Mouse (Mus musculus) C2C12 (cell line): ENCODE results near the gene Ubxn11.

Experiments
- CEBPB ChIP-seq: IDR thresholded peaks from one replicate; pipeline ENCODE4 v1.6.1; 2011; ENCODE audit warnings: low read depth, mild to moderate bottlenecking, control low read depth, moderate library complexity
- CTCF ChIP-seq: IDR thresholded peaks from one replicate; pipeline ENCODE4 v1.5.1; 2011; ENCODE audit not compliant: control insufficient read depth, insufficient read depth, insufficient read length
- MAX ChIP-seq: IDR thresholded peaks from one replicate; pipeline ENCODE4 v1.6.1; 2011; ENCODE audit warnings: mild to moderate bottlenecking, control low read depth
- MYOD1 ChIP-seq: IDR thresholded peaks from one replicate; pipeline ENCODE4 v1.6.1; 2011; ENCODE audit warnings: low read depth; ENCODE audit not compliant: control insufficient read depth, insufficient read length
- MYOG ChIP-seq: IDR thresholded peaks from one replicate; pipeline ENCODE4 v1.6.1; 2011; ENCODE audit not compliant: control insufficient read depth, insufficient read length; ENCODE audit errors: extremely low read depth
- USF1 ChIP-seq: IDR thresholded peaks from one replicate; pipeline ENCODE4 v1.6.1; 2011; ENCODE audit warnings: low read depth, mild to moderate bottlenecking, control low read depth, moderate library complexity

GRCm38 (mm10) chr4:134138857-134139256, 36.5 kb downstream of the Ubxn11 start:
- TF ChIP-seq CTCF (no peak), MAX (no peak), USF1 (no peak), MYOD1 (no peak), MYOG (no peak), CEBPB (no peak)
